Mouse (Mus musculus): ENCODE measurements around the gene 1500009C09Rik.

Gene 1500009C09Rik

DNA sequence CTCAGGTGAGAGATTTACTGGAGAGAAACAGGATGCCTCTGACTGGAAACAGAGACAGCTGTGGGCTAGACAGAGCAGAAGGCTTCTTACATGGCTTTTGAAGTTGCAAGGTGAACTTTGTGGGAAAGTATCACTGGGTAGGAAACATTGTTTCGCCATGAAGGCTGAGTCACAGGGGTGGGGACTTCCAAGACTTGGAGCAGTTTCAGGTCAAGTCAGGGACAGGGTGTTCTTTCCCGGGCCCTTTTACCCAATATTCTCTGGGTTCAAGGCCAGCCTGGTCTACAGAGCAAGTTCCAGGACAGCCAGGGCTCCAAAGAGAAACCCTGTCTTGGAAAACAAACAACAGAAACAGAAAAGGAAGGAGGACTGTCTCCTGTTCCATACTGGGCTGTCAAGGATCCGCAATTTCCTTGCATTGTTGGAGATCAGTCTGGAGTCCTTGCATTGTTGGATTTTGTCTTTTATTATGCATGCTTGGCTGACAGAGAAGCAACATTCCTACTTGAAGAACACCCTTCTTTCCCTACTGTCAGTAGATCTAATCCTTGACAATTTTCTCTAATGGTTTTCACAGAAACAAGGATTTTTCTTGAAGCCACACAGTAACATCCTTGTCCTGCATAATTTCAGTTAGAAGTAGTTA lies 4.9 kb upstream of the 1500009C09Rik start:
- DNase-seq (ENCODE audit: low read depth, low spot score): no peak

DNA sequence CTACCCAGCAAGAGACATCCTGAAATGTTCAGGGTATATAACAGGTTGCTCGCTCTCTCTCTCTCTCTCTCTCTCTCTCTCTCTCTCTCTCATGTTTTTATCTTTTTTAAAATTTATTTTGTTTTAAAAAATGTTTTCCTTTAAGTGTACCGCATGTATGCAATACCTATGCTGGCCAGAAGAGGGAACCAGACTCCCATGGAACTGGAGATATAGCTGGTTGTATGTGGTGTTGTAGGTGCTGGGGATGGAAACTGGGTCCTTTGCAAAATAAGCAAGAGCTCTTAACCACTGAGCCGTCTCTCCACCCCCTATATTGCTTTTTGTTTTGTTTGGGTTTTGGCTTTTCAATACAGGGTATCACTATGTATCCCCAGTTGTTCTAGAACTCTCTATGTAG lies 618 bp upstream of the 1500009C09Rik start:
- DNase-seq (ENCODE audit: low read depth, low spot score): no peak

DNA sequence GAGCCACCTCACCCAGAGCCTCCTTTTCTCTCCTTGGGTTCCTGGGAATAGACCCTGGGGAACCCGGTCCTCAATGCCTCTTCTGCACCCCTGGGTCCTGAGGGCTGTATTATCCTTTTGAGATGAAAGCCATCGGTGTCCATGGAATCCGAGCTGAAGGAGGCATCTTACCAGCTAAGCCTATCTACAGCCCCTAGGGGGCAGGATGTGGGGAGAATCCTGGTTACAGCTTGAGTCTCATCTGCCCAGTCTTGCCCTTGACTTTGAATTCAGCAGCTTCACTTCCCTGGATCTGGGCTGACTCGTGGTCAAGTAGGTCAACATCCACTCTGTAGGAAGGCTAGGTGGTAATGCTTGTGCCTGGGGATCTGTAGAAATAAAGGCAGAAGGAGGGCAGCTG lies 3.1 kb downstream of the 1500009C09Rik start:
- no peak for DNase-seq (ENCODE audit: low read depth, low spot score)

DNA sequence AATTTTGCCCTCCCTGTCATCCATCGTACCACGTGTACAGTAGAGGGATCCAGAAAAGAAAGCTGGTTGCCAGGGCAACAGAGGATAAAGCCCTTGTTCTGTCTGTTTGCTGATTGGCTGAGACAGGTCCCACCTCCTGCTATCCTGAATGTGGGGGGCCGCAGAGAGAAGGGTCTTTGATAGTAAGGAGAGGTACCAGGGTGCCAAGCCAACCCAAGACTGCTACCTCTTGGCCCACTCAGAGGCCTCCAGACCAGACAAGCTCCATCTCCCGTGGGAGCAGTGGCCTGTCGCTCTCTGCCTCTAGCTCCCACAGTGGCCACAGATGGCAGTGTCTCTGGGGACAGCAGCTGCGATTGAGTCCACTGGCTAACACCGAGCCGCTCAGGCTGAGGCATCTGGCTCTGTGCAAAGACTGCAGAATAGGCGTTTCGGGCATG lies 3.8 kb downstream of the 1500009C09Rik start:
- peak; percentile 95 for DNase-seq (ENCODE audit: low read depth, low spot score)

DNA sequence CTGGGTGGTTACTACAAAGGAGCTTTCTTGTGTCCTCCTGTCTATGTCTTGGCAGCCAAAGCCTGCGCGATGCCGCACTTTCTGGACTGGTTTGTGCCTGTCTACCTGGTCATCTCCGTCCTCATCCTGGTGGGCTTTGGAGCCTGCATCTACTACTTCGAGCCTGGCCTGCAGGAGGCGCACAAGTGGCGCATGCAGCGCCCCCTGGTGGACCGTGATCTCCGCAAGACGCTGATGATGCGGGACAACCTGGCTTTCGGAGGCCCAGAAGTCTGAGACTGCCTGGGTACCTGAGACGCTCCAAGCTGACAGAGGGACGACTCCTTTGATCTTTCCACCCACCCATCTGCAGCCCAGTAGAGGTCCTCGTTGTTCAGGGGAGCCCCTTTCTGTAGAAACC lies 7.3 kb downstream of the 1500009C09Rik start:
- DNase-seq (ENCODE audit: low read depth, low spot score): no peak

DNA sequence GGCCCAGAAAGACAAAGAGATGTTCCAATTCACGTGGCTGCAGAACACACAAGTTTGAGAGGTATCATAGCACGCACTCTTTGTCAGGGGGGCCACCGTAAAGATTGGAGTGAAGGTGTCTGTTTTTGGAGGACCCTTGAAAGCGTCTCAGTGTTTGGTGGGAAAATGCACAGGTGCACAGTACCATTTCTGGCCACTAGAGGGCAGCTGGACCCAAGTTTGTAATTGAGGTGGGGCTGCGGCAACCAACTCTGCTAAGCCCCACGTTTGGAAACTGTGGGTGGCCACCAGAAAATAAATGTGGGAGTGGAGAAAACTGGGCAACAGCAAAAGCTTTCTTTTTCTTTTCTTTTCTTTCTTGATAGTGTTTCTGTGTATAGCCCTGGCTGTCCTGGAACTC lies 14.2 kb downstream of the 1500009C09Rik start:
- DNase-seq (ENCODE audit: low read depth, low spot score): no peak

DNA sequence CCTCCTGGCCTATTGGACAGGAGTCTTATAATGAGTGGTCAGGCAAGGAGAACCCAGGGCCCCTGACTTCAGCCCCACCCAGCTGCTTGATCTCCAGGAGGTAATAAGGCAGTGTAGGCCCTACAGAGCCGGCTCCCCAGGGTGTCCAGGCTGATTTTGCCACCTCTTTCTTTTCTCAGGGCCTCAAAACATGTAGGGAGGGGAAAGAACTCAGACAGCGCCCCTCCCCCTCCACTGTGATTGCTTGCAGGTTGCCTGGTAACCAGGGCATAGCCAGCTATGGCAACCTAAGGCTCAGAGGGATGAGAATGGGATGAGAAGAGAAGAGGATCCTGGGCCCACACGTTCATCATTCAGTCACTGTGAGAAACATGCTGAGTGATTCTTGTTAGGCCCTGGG lies 16.0 kb downstream of the 1500009C09Rik start:
- DNase-seq (ENCODE audit: low read depth, low spot score): no peak

DNA sequence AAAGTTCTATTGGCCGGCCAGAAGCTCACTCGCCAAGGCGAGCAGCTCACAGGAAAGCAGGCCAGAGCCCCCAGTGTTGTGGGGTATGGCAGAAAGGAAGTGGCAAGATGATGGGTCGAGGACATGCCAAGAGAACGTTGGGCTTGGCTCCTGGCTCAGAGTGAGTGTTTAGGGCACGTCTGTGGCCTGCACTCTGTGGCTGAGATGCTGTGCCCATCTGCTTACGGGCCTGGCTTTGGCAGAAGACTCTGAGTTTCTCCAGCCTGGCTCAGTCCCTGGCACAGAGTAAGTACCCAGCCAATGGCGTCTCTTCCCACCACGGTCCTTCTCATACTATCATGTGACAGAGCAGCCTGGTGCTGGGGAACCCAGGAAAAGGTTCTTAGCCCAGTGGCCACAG lies 16.6 kb downstream of the 1500009C09Rik start:
- DNase-seq (ENCODE audit: low read depth, low spot score): no peak

DNA sequence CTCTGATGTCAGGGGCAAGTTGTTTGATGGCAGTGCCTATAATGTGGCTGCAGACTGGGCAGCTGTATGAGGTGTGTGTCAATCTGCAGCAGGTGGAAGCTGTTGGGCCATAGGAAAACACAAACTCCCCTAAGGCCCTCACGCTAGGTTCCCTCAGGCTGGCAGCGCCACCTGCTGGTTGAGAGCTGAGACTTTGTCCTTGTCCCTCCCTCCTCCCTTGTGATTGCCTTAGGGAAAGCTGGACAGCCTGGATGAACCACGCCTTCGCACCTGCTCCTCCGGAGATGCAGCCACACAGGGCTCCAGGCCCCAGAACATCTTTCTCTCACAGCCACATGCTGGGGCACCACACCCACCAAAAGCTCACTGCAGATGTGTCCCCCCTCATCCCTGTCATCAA lies 19.0 kb downstream of the 1500009C09Rik start:
- no peak for DNase-seq (ENCODE audit: low read depth, low spot score)

DNA sequence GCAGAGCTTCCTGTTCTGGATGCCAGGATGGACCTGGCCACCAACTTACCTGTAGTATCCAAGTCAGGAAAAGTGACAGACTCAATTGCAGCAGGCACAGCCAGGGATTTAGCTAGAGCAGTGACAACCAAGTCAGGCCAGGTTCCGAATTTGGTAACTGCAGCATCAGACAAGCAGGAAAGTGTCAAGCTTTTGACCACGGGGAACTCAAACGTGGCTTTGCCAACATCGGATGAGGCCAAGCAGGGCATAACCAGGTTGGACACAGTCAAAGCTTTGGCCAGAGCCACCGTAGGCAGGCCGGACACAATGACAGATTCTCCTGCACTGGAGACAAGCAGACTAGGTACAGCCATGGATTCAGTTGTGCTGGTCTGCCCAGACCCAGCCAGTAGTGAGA lies 20.1 kb downstream of the 1500009C09Rik start:
- DNase-seq (ENCODE audit: low read depth, low spot score): no peak

DNA sequence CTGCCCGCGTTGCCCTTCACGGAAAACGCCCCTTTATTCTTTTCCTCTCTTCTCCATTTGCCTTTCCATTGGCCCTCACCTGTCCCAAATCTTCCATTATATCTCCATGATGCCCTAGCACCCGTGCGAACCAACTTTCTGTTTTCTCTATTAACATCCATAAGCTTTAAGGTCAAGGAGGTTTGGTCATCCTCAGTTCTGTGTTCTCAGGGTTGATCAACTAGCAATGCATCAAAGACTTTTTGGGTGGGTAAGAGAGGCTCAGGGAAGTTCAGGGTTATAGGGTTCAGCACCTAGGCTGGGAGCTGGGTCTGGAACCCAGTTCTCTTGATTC lies 22.4 kb downstream of the 1500009C09Rik start, which contains the start of gene Sept3:
Sept3 (plus strand) TSS at position 301 of the 334 bp plus-strand sequence.
- no peak for DNase-seq (ENCODE audit: low read depth, low spot score)

DNA sequence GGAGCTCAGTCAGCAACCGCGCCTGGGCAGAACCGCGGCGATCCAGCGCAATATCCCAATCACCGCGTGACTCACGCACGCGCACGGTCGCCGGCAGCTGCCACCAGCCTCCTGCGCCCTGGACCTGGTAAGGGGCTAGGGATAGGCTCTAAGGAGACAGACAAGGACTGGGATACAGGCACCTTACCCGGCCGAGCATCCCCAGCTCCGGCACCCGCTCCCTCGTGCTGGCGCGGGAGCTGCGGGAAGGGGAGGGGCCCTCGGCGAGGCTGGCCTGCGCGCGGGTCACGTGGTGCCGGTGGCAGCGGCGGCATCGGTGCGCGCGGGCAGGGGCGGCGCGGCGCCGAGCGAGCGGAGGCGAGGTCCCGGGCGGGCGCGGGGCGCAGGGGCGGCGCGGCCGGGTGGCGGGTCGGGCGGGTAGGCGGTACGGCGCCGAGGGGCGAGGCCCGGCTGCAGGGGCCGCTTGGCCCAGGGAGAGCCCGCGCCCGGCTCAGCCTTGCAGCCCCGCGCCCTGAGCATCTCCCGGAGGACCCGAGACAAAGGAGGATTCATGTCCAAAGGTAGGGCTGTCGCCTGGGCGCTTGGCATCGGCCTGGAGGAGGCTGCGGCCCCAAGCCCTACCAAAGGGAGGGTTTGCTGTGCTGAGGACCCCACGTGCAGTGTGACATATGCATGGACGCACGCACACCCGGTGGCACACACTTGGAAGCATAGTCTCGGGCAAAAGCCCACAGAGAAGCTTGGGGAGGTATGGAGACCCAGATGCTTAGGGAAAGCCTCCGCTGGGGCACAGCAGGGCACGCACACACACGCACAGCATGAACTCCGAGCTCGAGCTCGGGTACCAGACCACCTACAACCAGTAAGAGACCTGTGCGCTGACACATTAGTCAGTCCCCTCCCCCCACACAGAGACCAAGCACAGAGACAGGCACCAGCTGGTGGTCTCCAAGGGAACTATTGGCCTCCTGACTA lies 23.0 kb downstream of the 1500009C09Rik start:
- no peak for DNase-seq (ENCODE audit: low read depth, low spot score)

DNA sequence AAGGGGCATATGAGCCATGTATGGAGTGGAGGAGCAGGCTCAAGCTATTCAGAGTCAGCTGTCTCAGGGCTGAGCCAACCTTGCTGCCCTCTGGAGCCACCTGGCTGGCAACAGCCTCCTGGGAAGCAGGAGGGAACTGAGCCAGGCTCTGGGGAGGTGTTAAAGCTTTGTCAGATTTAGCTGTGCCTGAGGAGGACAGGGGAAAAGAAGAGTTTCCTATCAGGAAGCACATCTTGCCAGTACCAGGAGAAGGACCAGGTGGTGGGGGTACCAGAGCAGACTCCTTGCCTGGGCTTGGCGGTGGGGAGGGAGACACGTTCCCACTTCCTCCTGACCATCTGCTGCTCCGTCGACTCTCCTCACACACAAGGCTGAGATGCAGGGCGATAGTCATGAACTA lies 25.4 kb downstream of the 1500009C09Rik start:
- no peak for DNase-seq (ENCODE audit: low read depth, low spot score)

DNA sequence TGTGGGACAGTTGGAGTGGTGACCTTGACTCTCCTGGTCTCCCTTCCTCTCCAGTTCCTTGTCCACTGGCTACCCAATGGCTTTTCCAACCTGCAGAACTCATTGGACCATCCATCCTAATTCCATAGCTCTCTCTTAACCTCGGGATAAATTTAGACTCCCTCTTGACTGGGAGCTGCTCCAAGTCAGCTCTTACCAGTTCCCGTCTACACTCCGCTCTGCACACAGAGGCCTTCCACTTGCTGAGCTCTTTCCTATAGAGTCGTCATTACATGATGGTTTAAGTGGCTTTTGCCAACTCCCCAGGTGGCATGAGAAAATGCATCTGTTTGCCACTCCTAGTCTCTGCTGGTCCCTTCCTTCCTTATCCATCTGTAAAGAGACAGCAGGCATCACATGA lies 28.4 kb downstream of the 1500009C09Rik start:
- no peak for DNase-seq (ENCODE audit: low read depth, low spot score)

DNA sequence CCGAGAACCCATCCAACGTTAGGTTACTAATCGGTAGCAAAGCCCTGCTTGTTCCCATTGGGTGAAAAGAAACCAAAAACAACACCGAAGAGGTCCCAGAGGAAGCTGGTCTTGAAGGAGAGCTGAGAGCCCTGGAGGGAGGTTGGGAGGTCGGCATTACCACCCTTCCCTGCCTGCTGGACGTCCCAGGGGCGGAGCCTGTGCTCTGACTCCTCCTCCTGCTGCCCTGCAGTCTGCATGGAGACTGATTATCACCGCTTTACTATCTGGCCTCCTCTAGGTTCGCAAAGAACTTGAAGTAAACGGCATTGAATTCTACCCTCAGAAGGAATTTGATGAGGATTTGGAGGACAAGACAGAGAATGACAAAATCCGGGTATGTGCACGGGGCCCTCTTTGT lies 34.0 kb downstream of the 1500009C09Rik start:
- DNase-seq (ENCODE audit: low read depth, low spot score): no peak

DNA sequence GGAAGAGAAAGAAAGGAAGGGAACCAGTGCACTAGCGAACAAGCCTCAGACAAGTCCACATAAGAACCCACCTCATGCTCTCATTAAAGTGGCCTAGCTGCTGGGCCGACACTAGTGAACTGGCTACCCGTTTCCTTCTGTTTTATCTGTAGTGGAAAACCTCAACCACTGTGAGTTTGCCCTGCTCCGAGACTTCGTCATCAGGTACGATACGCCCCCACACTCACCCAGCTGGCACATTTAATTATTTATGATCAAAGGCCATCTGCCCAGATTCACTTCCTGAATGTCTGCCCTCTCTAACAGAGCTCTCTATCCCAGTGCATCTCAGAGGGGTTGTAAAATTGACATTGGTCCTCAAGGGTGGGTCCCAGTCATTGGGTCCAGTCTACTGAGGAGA lies 38.1 kb downstream of the 1500009C09Rik start:
- DNase-seq (ENCODE audit: low read depth, low spot score): no peak

DNA sequence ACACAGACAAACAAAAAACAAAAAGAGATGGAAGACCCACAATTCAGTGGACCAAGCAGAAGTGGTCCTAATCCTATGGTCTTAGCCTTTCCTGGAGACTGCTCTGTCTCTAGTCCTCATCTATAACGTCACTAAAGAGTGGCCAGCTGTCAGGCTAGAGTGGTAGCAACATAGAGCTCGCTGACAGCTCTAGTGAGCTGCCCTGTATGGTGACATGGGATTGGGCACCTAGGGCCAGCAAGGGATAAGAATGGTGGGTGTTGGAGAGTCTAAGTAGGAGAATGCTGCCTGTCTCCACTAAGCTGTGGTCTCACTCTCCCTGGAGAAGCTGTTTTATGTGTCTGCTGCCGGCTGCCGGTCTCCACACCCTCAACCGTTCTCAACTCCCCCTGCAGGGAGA lies 40.7 kb downstream of the 1500009C09Rik start:
- no peak for DNase-seq (ENCODE audit: low read depth, low spot score)

DNA sequence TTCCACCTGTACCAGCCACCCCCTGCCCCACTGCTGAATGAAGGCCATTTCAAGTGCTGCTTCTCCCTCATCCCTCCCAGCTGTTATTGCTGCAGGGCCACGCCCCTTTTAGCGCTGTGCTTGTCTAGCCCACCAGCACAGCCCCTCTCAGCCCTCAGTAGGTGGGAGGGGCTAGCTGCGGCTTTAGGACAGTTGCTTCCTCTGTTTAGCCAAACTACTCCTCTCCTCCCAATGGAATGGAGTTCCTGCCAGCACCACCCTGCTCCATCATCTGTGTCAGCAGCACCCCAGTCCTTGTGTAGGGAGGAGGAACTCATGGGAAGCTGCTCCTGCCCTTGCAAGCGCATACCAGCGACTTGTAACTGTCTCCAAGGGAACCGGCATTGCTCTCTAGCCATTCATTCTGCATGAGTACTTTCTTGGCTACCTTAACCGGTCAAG lies 41.1 kb downstream of the 1500009C09Rik start:
- no peak for DNase-seq (ENCODE audit: low read depth, low spot score)

DNA sequence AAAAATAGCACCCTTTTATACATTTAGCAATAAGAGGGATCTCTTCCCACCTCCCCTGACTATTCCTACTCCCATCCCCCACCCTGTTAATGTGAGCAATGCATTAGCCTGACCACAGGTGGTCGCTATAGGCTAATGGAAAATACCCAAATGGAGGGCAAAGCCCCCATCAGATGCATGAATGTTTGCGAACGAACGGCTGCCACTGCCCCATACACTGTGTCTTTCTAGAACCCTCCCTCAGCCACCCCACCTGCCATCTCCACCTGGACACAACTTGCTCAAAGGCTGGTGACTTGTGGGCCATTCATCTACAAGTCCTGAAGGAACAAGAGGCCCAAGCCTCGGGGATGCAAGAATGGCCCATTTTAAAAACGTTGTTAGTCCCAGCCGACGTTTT lies 41.9 kb downstream of the 1500009C09Rik start:
- no peak for DNase-seq (ENCODE audit: low read depth, low spot score)

DNA sequence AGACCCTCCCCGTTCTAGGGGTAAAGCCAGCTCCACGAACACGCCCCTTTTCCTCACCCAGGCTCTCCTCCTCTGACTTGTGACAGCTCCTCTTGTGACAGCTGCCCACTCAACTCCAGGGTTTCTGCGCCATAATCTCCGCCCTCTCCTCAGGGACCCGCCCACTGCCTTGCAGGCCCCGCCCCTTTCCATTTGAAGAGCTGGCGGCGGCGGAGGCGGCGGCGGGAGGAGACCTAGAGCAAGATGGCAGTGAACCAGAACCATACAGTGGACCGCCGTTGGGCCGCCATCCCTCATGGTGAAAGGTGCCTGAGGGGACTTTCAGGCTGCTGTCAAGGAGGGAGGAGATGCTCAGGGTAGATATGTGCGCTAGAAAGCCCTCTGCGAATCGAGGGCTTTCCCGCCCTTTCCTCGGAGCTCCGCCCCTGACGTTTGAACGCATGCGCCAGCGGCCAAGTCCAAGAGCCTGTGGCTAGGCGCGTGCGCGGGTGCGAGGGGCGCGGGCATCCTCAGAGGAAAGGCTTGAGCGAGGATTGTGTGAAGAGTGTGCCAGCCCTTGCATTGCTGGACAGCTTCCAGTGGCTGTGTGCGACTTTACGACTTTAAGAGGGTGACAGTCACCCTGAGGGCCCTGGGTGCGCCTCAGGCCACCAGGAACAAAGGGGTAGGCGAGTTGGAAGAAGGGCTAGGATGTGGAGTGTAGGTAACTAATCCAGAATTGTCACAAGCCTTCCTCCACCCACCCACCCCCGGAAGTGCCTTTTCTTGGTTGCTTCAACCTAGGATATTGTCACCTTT lies 46.8 kb downstream of the 1500009C09Rik start, which contains the start of gene Wbp2nl:
Wbp2nl (plus strand) TSS at position 191 of the 798 bp plus-strand sequence.
- no peak for DNase-seq (ENCODE audit: low read depth, low spot score)

DNA sequence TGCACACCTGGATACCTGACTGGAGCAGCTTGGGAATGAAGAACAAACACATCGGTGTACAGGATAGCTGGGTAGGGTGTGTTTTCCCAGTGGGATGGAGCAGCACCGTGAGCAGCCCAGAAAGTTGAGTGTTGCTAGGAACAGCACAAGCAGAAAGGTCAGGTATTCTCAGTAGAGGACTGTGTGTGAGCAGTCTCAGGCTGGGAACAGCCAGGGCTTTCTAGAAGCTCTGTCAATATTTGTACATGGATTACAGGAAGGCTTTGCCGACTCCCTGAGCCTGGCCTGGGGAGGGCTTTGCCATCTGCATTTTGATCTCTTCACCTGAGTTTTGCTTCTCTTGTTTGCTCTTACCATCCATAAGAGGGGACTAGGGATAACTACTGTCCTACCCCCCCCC lies 54.9 kb downstream of the 1500009C09Rik start:
- no peak for DNase-seq (ENCODE audit: low read depth, low spot score)

DNA sequence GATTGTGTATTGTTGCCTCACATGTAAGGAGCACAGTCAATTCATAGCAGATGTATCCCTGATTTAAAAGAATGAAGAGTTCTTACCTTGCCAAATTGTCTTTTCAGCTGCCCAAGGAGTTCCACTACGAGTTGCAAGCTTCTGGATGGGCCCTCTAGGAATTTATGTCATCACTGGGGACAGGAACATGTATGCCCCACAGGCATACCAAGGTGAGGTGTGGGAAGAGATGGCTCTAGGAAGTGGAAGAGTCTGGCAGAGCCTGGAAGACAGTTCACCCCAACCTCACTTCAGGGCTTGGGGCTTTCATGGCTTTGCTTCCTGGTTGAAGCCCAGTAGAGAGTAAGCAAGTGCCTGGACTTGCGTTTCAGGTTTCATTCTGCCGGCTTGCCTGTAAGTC lies 56.2 kb downstream of the 1500009C09Rik start:
- no peak for DNase-seq (ENCODE audit: low read depth, low spot score)

Data from telencephalon, adult 2 months (tissue).